In the genomic region with DNA sequence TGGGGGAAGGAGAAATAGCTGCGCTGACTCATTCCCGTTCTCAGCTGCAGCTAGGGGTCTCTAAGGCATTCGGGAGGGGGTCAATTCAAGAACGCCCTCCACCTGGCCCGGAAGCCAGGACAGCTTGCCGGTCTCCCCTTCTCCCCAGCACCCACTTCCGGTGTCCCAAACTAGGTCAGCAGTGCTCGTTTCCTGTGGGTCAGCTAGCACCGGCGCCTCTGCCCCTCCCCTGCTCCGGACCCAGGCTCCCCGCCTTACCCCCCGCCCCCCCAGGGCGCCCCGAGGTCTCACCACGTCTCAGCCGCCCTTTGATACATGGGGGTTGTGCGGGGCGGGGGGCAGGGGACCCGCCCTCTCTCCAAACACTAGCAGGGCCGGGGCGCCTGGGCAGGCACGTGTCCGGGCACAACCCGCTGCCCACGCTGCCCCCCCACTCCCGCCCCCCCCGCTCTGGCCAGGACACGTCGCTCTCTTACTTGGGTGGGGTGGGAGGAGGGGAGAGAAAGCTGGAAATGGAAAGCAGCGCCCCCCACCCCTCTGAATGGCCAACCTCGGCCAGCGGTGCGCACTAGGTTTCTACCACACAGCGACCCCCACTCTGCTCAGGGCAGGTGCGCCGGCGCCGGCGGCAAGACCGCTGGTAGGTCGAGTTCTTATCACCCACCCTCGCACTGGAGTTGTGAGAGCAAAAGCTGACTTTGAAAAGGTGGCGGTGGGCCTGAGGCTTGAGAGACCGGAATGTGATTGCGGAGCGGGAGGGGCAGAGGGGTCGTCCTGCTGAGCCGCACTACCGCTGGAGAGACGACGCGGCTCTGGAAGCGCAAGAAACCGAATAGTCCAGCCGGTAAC, we compare ENCODE assay signal across 8 mouse cellular contexts. TPM values are rescaled to one million over a fixed set of nuclear protein-coding genes. Genes with fewer than 3 reads are reported as not detected.
DNase-seq lines count a peak whose midpoint lies in the region; ATAC-seq and TF ChIP-seq lines count a peak whose summit lies in the region.
"Had no signal": no experiment of that assay in that cellular context is flagged by ENCODE, and none has a peak within 500 bp of the region (broad histone marks: within the 10 kb centered on the region; RNA-seq: fewer than 3 reads in every experiment).

No protein-coding gene starts in this region.

- WGBS in embryonic facial prominence, embryonic 11.5 days, result under 1% methylated on average over 53 of the region's 56 CpGs
- under 1% methylated on average over 50 of the region's 56 CpGs for WGBS in heart, postnatal 0 days
- WGBS in midbrain, embryonic 13.5 days, result under 1% methylated on average over 50 of the region's 56 CpGs

- no peak for ATAC-seq in embryonic facial prominence, embryonic 11.5 days (replicated peaks; ENCODE audit: insufficient number of reproducible peaks, low FRiP score, low TSS enrichment, low read depth)
- no peak for ATAC-seq in heart, postnatal 0 days (ENCODE audit: insufficient read depth, low read depth)
- ATAC-seq in midbrain, embryonic 13.5 days, result no peak

- peak overlapping the region; percentile 83 for H3K4me2 ChIP-seq in embryonic facial prominence, embryonic 11.5 days (ENCODE audit: low read depth, low read length)
- peak overlapping the region; percentile 100 for H3K4me2 ChIP-seq in heart, postnatal 0 days (ENCODE audit: low read depth, low read length)
- H3K4me2 ChIP-seq in midbrain, embryonic 13.5 days (replicated peaks), result peak overlapping the region; percentile 97

- no peak overlapping the region for H3K27ac ChIP-seq in embryonic facial prominence, embryonic 11.5 days (replicated peaks; ENCODE audit: low read depth, low read length)
- H3K27ac ChIP-seq in heart, postnatal 0 days (ENCODE audit: low read depth), result peak overlapping the region; percentile 84
- H3K27ac ChIP-seq in midbrain, embryonic 13.5 days, result no peak overlapping the region

- H3K9ac ChIP-seq in embryonic facial prominence, embryonic 11.5 days (replicated peaks; ENCODE audit: low read length), result peak overlapping the region; percentile 56
- H3K9ac ChIP-seq in heart, postnatal 0 days (replicated peaks; ENCODE audit: low read depth, low read length), result peak overlapping the region; percentile 69
- H3K9ac ChIP-seq in midbrain, embryonic 13.5 days (replicated peaks), result peak overlapping the region; percentile 66

- peaks cover 20% of the 10 kb centered on the region for H3K27me3 ChIP-seq in embryonic facial prominence, embryonic 11.5 days (ENCODE audit: control insufficient read depth, insufficient read depth, low read length)
- no peaks in the 10 kb centered on the region for H3K27me3 ChIP-seq in heart, postnatal 0 days (ENCODE audit: control insufficient read depth, insufficient read depth, low read length)
- H3K27me3 ChIP-seq in midbrain, embryonic 13.5 days, result peaks cover 30% of the 10 kb centered on the region

- TF ChIP-seq CTCF in heart, postnatal 0 days (IDR thresholded peaks at IDR 0.05; ENCODE audit: low read depth), result no peak

- no peaks in the 10 kb centered on the region for H3K9me3 ChIP-seq in embryonic facial prominence, embryonic 11.5 days (replicated peaks; ENCODE audit: control insufficient read depth, low read length)
- no peaks in the 10 kb centered on the region for H3K9me3 ChIP-seq in heart, postnatal 0 days (replicated peaks; ENCODE audit: control insufficient read depth, low read length)
- no peaks in the 10 kb centered on the region for H3K9me3 ChIP-seq in midbrain, embryonic 13.5 days

- 0 out of 2 replicates have a peak, but pooled peaks have one; percentile 47 for TF ChIP-seq EP300 in heart, postnatal 0 days (IDR thresholded peaks at IDR 0.05; ENCODE audit: low read depth)

- H3K4me3 ChIP-seq in embryonic facial prominence, embryonic 11.5 days (ENCODE audit: low read depth, low read length), result peak overlapping the region; percentile 43
- peak overlapping the region; percentile 78 for H3K4me3 ChIP-seq in heart, postnatal 0 days (ENCODE audit: low read depth, low read length)
- peak overlapping the region; percentile 52 for H3K4me3 ChIP-seq in midbrain, embryonic 13.5 days (replicated peaks)

- peak; percentile 46 for DNase-seq in CD4-positive helper T cell, adult 2 months (ENCODE audit: low read depth, low spot score)
- peak; percentile 68 for DNase-seq in ZHBTc4 (ENCODE audit: low read depth, low spot score)
- peak; percentile 61 for DNase-seq in embryonic facial prominence, embryonic 11.5 days (ENCODE audit: low spot score)
- DNase-seq in heart, postnatal 0 days (ENCODE audit: low spot score), result peak; percentile 46
- peak; percentile 80 for DNase-seq in kidney, postnatal 36 days
- DNase-seq in thymus, postnatal 4 days, result peak; percentile 53

- no peaks in the 10 kb centered on the region for H3K36me3 ChIP-seq in embryonic facial prominence, embryonic 11.5 days (replicated peaks; ENCODE audit: control insufficient read depth, insufficient read depth, low read depth, low read length)
- no peaks in the 10 kb centered on the region for H3K36me3 ChIP-seq in heart, postnatal 0 days (replicated peaks; ENCODE audit: control insufficient read depth, insufficient read depth, low read length)
- H3K36me3 ChIP-seq in midbrain, embryonic 13.5 days, result no peaks in the 10 kb centered on the region

- H3K4me1 ChIP-seq in embryonic facial prominence, embryonic 11.5 days (ENCODE audit: control insufficient read depth, insufficient read depth, low read length), result peaks cover 16% of the 10 kb centered on the region
- H3K4me1 ChIP-seq in heart, postnatal 0 days (ENCODE audit: control insufficient read depth, insufficient read depth), result peaks cover 41% of the 10 kb centered on the region
- peaks cover 56% of the 10 kb centered on the region for H3K4me1 ChIP-seq in midbrain, embryonic 13.5 days (replicated peaks)

RNA-seq across cellular contexts. Expression of a gene that starts 2.7 kb away (rescaled TPM):
- polyA plus RNA-seq in embryonic facial prominence, embryonic 11.5 days (2014; fragmentation: Nextera tagmentation; extraction: Ambion mirVana), result 0.49 and 1.1 TPM in 2 replicates
- total RNA-seq in heart, postnatal 0 days (2014; rRNA removed; ENCODE audit: low replicate concordance), result 13.8 and 18.4 TPM in 2 replicates
- polyA plus RNA-seq in heart, postnatal 0 days (2015; fragmentation: Nextera tagmentation; extraction: Ambion mirVana), result 2.4 and 2.6 TPM in 2 replicates
- 0.45 and 0.54 TPM in 2 replicates for polyA plus RNA-seq in midbrain, embryonic 13.5 days (2015; fragmentation: Nextera tagmentation; extraction: Ambion mirVana)

RNA-seq across cellular contexts. Expression of a gene that starts 10.7 kb away (rescaled TPM):
- polyA plus RNA-seq in embryonic facial prominence, embryonic 11.5 days (2014; fragmentation: Nextera tagmentation; extraction: Ambion mirVana), result 0.80 TPM in 1 of 2 replicates, not detected in the other
- total RNA-seq in heart, postnatal 0 days (2014; rRNA removed; ENCODE audit: low replicate concordance), result not detected in 2 replicates
- polyA plus RNA-seq in heart, postnatal 0 days (2015; fragmentation: Nextera tagmentation; extraction: Ambion mirVana), result not detected in 2 replicates
- polyA plus RNA-seq in midbrain, embryonic 13.5 days (2015; fragmentation: Nextera tagmentation; extraction: Ambion mirVana), result 1.5 TPM in 1 of 2 replicates, not detected in the other
- polyA plus RNA-seq: large intestine, adult 2 months had no signal

RNA-seq across cellular contexts. Expression of a gene that starts 19.8 kb away (rescaled TPM):
- 23.8 and 24.4 TPM in 2 replicates for polyA plus RNA-seq in embryonic facial prominence, embryonic 11.5 days (2014; fragmentation: Nextera tagmentation; extraction: Ambion mirVana)
- total RNA-seq in heart, postnatal 0 days (2014; rRNA removed; ENCODE audit: low replicate concordance), result 50.9 and 79.3 TPM in 2 replicates
- polyA plus RNA-seq in heart, postnatal 0 days (2015; fragmentation: Nextera tagmentation; extraction: Ambion mirVana), result 46.6 and 50.8 TPM in 2 replicates
- polyA plus RNA-seq in midbrain, embryonic 13.5 days (2015; fragmentation: Nextera tagmentation; extraction: Ambion mirVana), result 37.2 and 37.8 TPM in 2 replicates

RNA-seq across cellular contexts. Expression of a gene that starts 26.3 kb away (rescaled TPM):
- 648 and 668 TPM in 2 replicates for polyA plus RNA-seq in embryonic facial prominence, embryonic 11.5 days (2014; fragmentation: Nextera tagmentation; extraction: Ambion mirVana)
- total RNA-seq in heart, postnatal 0 days (2014; rRNA removed; ENCODE audit: low replicate concordance), result 83.7 and 100 TPM in 2 replicates
- 127 and 129 TPM in 2 replicates for polyA plus RNA-seq in heart, postnatal 0 days (2015; fragmentation: Nextera tagmentation; extraction: Ambion mirVana)
- polyA plus RNA-seq in midbrain, embryonic 13.5 days (2015; fragmentation: Nextera tagmentation; extraction: Ambion mirVana), result 176 and 177 TPM in 2 replicates

RNA-seq across cellular contexts. Expression of a gene that starts 26.4 kb away (rescaled TPM):
- polyA plus RNA-seq in embryonic facial prominence, embryonic 11.5 days (2014; fragmentation: Nextera tagmentation; extraction: Ambion mirVana), result 43.6 and 53.0 TPM in 2 replicates
- 82.1 and 125 TPM in 2 replicates for total RNA-seq in heart, postnatal 0 days (2014; rRNA removed; ENCODE audit: low replicate concordance)
- polyA plus RNA-seq in heart, postnatal 0 days (2015; fragmentation: Nextera tagmentation; extraction: Ambion mirVana), result 35.0 and 35.8 TPM in 2 replicates
- 17.3 and 17.8 TPM in 2 replicates for polyA plus RNA-seq in midbrain, embryonic 13.5 days (2015; fragmentation: Nextera tagmentation; extraction: Ambion mirVana)
